Mouse (Mus musculus): Measurements from ENCODE around the gene Iffo2. TPM values are rescaled to one million over a fixed set of nuclear protein-coding genes. Genes with fewer than 3 reads are reported as not detected.

Iffo2 gene
- polyA plus RNA-seq, 1 experiment from 2014 or later: 2.5 TPM

DNA sequence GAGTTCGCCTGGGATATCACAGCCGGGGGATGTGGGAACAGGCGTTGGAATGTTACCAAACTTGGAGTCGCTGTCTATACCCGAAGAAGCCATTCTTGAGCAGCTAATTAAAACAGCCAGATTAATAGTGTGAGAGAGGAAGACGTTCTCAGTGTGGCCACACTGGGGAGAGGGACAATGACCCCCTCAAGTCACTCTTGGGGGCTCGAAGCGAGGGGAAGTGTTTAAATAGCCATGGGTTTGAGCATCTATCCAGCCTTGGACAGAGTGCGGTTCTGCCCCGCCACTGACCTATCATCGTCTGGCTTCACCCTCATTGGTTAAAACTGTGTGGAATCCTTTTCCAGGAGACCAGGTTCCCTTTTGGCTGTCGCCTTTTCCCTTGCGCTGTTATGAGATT is 68.0 kb downstream of the Iffo2 start:
- 27% methylated on average over 13 of the region's 13 CpGs for WGBS
- no peaks in the 10 kb centered on the region for H3K9me3 ChIP-seq (ENCODE audit: control insufficient read depth, low read length)
- H3K4me1 ChIP-seq (replicated peaks; ENCODE audit: control insufficient read depth, insufficient read depth, low read length): peaks cover 27% of the 10 kb centered on the region
- H3K36me3 ChIP-seq (ENCODE audit: control insufficient read depth, insufficient read depth, low read length): no peaks in the 10 kb centered on the region
- DNase-seq (ENCODE audit: low spot score): no peak
- H3K27ac ChIP-seq (ENCODE audit: low read depth, low read length): peak overlapping the region; percentile 57; the same call in 1 of the 2 replicates
- peak overlapping the region; percentile 22; the same call in 1 of the 2 replicates for H3K4me2 ChIP-seq (ENCODE audit: low read depth, low read length, severe bottlenecking)
- no peak overlapping the region for H3K9ac ChIP-seq (ENCODE audit: low read length)
- no peaks in the 10 kb centered on the region for H3K27me3 ChIP-seq (ENCODE audit: control insufficient read depth, insufficient read depth, low read length)
- ATAC-seq (replicated peaks; ENCODE audit: low FRiP score): no peak
- no peak overlapping the region for H3K4me3 ChIP-seq (ENCODE audit: low read depth, low read length)

DNA sequence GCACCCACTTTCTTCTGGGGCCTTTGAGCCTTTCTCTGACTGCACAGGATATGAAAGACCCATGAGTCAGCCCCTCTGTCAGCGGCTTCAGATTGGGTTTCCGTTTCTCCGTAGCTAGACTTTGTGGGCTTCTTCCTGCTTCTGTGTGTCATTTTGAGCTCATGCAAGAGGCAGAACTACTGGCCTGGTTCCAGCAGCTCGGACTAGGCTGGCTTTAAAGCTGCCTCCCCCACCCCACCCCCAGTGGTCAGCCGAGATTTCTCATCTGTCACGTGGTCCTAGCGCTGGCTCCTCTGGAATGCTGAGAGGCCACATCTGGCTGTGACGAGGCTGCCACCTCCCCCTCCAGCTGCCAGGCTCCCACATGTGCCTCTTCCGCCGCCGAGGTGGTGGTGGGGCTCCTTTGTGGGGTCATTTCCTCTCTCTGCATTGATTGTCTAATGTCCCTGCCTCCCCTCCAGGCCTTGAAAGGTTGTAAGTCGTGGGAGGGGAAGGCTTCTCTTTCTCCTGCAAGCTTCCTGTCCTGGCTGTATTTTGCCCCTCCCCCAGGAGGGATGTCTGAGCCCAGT is 68.7 kb downstream of the Iffo2 start:
- ATAC-seq (replicated peaks; ENCODE audit: low FRiP score) (no peak), DNase-seq (ENCODE audit: low spot score) (peak; percentile 88)
- H3K27ac ChIP-seq (ENCODE audit: low read depth, low read length): peak overlapping the region; percentile 57; the same call in 1 of the 2 replicates
- H3K4me1 ChIP-seq (replicated peaks; ENCODE audit: control insufficient read depth, insufficient read depth, low read length): peaks cover 27% of the 10 kb centered on the region
- H3K4me3 ChIP-seq (ENCODE audit: low read depth, low read length): no peak overlapping the region
- peak overlapping the region; percentile 1; the same call in 1 of the 2 replicates for H3K9ac ChIP-seq (ENCODE audit: low read length)
- H3K36me3 ChIP-seq (ENCODE audit: control insufficient read depth, insufficient read depth, low read length): no peaks in the 10 kb centered on the region
- 3% methylated on average over 12 of the region's 12 CpGs for WGBS
- H3K4me2 ChIP-seq (ENCODE audit: low read depth, low read length, severe bottlenecking): peak overlapping the region; percentile 22; the same call in 1 of the 2 replicates
- H3K9me3 ChIP-seq (ENCODE audit: control insufficient read depth, low read length): no peaks in the 10 kb centered on the region
- no peaks in the 10 kb centered on the region for H3K27me3 ChIP-seq (ENCODE audit: control insufficient read depth, insufficient read depth, low read length)

DNA sequence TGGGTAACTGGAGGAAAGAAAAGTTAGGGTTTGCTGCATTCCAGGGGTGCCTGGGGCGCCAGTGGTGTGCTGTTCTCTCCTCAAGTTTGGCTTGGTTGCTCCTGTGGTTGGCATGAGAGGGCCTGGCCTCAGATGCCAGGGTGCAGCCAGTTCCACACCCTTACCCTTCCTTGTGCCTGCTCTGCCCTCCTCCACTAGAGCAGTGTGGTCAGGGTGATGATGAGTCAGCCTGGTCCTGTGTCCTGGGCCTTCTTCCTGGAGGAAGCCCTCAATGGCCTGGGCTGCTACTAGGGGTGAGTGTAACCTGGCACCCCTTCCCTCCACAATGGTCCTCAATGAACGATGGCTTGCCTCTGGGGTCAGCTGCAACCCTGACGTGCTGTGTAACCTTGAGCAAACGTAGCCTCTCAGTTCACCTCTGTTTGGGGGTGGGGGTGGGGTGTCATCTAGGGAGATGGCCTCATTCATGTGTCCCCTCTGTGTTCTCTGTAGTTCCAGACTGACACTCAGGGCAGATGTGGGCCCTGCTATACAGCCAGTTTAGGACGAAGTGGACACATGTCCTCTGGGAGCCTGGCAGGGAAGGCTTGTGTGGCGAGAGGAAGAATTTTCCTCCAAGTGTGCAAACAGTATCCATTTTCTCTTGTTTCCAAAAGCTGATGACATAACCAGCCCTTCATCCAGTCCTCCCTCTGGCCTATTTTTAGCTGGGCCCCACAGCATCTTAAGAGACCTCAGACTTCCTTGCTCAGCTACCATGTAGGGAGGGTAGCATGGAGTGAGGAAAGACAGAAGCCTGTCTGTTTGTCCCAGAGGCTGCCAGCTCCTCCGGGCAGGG is 71.4 kb downstream of the Iffo2 start:
- H3K4me2 ChIP-seq (ENCODE audit: low read depth, low read length, severe bottlenecking): no peak overlapping the region
- no peak overlapping the region for H3K27ac ChIP-seq (ENCODE audit: low read depth, low read length)
- H3K9me3 ChIP-seq (ENCODE audit: control insufficient read depth, low read length): no peaks in the 10 kb centered on the region
- WGBS: 67% methylated on average over 7 of the region's 7 CpGs
- H3K4me3 ChIP-seq (ENCODE audit: low read depth, low read length): no peak overlapping the region
- H3K36me3 ChIP-seq (ENCODE audit: control insufficient read depth, insufficient read depth, low read length): no peaks in the 10 kb centered on the region
- ATAC-seq (replicated peaks; ENCODE audit: low FRiP score): no peak
- DNase-seq (ENCODE audit: low spot score): no peak
- no peak overlapping the region for H3K9ac ChIP-seq (ENCODE audit: low read length)
- H3K27me3 ChIP-seq (ENCODE audit: control insufficient read depth, insufficient read depth, low read length): no peaks in the 10 kb centered on the region
- H3K4me1 ChIP-seq (replicated peaks; ENCODE audit: control insufficient read depth, insufficient read depth, low read length): peaks cover 22% of the 10 kb centered on the region

DNA sequence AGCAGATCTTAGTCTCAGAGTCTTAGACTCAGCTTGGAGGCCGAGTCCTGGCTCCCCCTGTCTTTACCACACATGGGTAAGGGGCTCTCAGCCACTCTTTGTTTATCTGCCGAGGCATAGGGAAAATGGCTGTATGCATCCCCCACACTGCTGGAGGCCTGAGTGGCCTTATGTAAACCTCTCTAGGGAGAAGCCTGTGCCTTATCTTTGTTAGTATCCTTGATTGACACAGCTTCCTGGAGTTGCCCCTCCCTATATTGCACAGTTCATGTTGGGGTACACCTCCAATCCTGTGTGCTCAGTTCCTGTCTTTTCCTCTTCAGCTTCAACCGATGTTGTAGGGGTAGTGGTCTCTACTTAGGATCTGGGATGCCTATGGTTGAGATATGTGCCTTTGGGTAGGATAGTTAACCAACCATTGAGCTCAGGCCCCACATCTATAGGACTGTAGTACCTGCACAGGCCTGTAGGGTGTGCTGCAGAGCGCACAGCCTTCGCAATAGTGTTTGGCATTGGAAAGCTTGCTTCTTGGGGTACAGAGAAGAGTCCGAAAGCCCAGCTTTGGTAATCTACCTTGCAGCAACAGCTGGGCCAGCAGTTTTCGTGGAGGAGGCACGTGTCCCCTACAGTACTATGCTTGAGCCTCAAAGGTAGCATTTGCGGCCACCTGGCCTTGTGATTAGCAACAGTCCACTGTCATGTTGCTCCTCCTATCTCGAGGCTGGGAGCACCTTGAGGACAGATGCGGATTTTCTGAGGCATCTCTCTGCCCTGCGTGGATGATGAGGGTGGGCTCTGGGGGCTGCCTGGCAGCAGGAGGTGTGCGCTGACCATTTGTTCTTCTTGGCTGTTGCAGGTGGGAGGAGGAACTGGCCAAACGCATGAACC is 72.3 kb downstream of the Iffo2 start, which contains the start of gene Gm21969:
Gene Gm21969, plus strand, starts transcription at position 830 of the 888 bp plus-strand sequence.
- peaks cover 13% of the 10 kb centered on the region for H3K4me1 ChIP-seq (replicated peaks; ENCODE audit: control insufficient read depth, insufficient read depth, low read length)

DNA sequence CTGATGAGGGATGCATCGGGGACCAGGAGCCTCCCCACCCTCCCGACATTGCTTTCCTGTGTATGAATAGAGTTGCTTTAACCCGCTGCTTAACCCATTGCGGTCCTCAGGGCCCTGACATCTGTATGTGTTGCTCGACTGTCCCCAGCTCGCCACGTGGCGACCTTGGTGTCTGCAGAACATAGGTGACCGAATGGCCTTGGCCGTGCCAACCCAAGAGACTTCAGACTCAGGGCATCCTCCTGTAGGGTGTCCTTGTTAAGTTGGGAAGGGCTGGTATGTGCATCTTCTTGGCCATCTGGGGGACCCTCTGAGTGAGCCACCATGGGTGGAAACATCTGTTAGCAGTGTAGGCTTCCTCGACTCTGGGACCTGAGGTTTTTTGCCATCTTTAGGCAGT is 74.9 kb downstream of the Iffo2 start:
- ATAC-seq (replicated peaks; ENCODE audit: low FRiP score) (no peak), DNase-seq (ENCODE audit: low spot score) (no peak)
- Histone ChIP-seq H3K9me3 (ENCODE audit: control insufficient read depth, low read length) (no peaks in the 10 kb centered on the region), H3K36me3 (ENCODE audit: control insufficient read depth, insufficient read depth, low read length) (no peaks in the 10 kb centered on the region), H3K4me3 (ENCODE audit: low read depth, low read length) (no peak overlapping the region), H3K27ac (ENCODE audit: low read depth, low read length) (no peak overlapping the region), H3K4me2 (ENCODE audit: low read depth, low read length, severe bottlenecking) (no peak overlapping the region), H3K4me1 (replicated peaks; ENCODE audit: control insufficient read depth, insufficient read depth, low read length) (no peaks in the 10 kb centered on the region), H3K9ac (ENCODE audit: low read length) (no peak overlapping the region), H3K27me3 (ENCODE audit: control insufficient read depth, insufficient read depth, low read length) (no peaks in the 10 kb centered on the region)
- WGBS: 90% methylated on average over 11 of the region's 11 CpGs

More for the DNA sequence above, 72.3 kb downstream of the Iffo2 start, which contains the start of gene Gm21969:
- no peak within 1 kb of the TSS for H3K9ac ChIP-seq (ENCODE audit: low read length)
- no peak within 1 kb of the TSS for H3K4me2 ChIP-seq (ENCODE audit: low read depth, low read length, severe bottlenecking)
- no peak within 1 kb of the TSS for H3K27ac ChIP-seq (ENCODE audit: low read depth, low read length)
- no peak for ATAC-seq (replicated peaks; ENCODE audit: low FRiP score)
- H3K9me3 ChIP-seq (ENCODE audit: control insufficient read depth, low read length): no peaks in the 10 kb centered on the region
- peak; percentile 77 for DNase-seq (ENCODE audit: low spot score)
- H3K36me3 ChIP-seq (ENCODE audit: control insufficient read depth, insufficient read depth, low read length): no peaks in the 10 kb centered on the region
- WGBS: 51% methylated on average over 14 of the region's 14 CpGs
- no peaks in the 10 kb centered on the region for H3K27me3 ChIP-seq (ENCODE audit: control insufficient read depth, insufficient read depth, low read length)
- no peak within 1 kb of the TSS for H3K4me3 ChIP-seq (ENCODE audit: low read depth, low read length)

DNA sequence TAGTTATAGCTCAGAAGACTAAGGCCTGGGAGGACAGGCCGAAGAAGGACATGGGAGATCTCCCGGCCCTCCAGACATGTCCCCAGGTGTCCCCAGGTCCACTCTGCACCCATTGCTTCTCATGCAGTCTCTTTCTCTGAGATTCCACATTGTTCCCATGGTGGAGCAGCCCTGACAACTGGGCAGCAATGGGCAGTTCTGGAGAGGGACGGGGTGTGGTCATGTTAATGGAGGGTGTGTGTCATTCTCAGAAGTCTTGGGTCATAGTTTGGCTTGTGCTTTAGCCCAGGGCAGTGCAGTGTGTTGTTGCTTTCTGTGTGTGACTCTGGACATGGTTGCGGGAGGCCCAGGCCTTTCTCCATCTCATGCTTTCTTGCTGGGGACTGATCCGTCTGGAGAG is 76.4 kb downstream of the Iffo2 start:
- 0 out of 2 replicates have a peak, but pooled peaks cover 2% of the 10 kb centered on the region for H3K4me1 ChIP-seq (replicated peaks; ENCODE audit: control insufficient read depth, insufficient read depth, low read length)
- ATAC-seq (replicated peaks; ENCODE audit: low FRiP score) (no peak), DNase-seq (ENCODE audit: low spot score) (no peak)
- H3K4me3 ChIP-seq (ENCODE audit: low read depth, low read length): no peak overlapping the region
- H3K4me2 ChIP-seq (ENCODE audit: low read depth, low read length, severe bottlenecking): no peak overlapping the region
- H3K9ac ChIP-seq (ENCODE audit: low read length): no peak overlapping the region
- no peaks in the 10 kb centered on the region for H3K36me3 ChIP-seq (ENCODE audit: control insufficient read depth, insufficient read depth, low read length)
- H3K27me3 ChIP-seq (ENCODE audit: control insufficient read depth, insufficient read depth, low read length): no peaks in the 10 kb centered on the region
- H3K9me3 ChIP-seq (ENCODE audit: control insufficient read depth, low read length): no peaks in the 10 kb centered on the region
- no peak overlapping the region for H3K27ac ChIP-seq (ENCODE audit: low read depth, low read length)
- 89% methylated on average over 5 of the region's 5 CpGs for WGBS

DNA sequence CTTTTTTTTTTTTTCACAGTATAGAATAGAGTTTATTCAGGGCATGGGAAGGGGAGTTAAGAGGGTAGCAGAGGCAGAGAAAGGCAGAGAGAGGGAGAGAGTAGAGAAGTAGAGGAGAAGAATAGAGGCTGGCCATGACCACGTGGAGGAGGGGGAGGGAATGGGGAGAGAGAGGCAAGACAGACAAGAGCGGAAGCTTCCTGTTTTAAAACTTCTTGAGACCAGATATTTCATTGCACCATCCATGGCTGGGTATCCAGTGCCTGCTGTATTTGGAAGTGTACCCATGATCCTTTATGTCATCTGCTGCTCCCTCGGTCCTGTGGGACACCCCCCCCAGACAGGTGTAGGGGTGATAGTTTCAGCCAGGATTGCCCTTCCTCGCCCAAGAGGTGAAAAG is 78.6 kb downstream of the Iffo2 start:
- Histone ChIP-seq H3K27ac (ENCODE audit: low read depth, low read length) (no peak overlapping the region), H3K27me3 (ENCODE audit: control insufficient read depth, insufficient read depth, low read length) (no peaks in the 10 kb centered on the region), H3K4me1 (replicated peaks; ENCODE audit: control insufficient read depth, insufficient read depth, low read length) (0 out of 2 replicates have a peak, but pooled peaks cover 2% of the 10 kb centered on the region), H3K4me3 (ENCODE audit: low read depth, low read length) (no peak overlapping the region), H3K9me3 (ENCODE audit: control insufficient read depth, low read length) (no peaks in the 10 kb centered on the region; the same call in 1 of the 2 replicates), H3K4me2 (ENCODE audit: low read depth, low read length, severe bottlenecking) (no peak overlapping the region), H3K9ac (ENCODE audit: low read length) (no peak overlapping the region), H3K36me3 (ENCODE audit: control insufficient read depth, insufficient read depth, low read length) (peaks cover 4% of the 10 kb centered on the region)
- no peak for ATAC-seq (replicated peaks; ENCODE audit: low FRiP score)
- DNase-seq (ENCODE audit: low spot score): no peak
- WGBS: 73% methylated on average over 4 of the region's 4 CpGs

DNA sequence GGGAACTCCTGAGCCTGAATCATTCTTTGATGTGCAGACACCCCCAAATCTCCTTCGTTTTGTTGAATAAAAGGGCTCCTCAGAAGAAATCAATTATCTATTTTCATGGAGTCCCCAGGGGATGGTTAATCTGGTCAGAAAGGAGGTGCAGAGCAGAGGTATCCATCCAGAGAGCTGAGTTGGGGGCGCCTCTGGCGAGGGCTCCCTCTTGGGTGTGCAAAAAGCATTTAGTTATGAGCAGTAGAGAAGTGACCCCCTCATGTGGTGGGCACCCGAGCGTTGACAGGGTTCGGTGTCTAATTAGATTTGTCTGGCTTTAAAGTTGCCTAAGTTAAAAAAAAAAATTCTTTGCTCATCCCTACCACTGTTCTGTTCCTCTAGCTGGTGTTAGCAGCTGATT is 80.6 kb downstream of the Iffo2 start:
- no peak for ATAC-seq (replicated peaks; ENCODE audit: low FRiP score)
- no peak overlapping the region for H3K9ac ChIP-seq (ENCODE audit: low read length)

More for the DNA sequence above, 80.6 kb downstream of the Iffo2 start:
- H3K36me3 ChIP-seq (ENCODE audit: control insufficient read depth, insufficient read depth, low read length): peaks cover 8% of the 10 kb centered on the region
- WGBS: 51% methylated on average over 6 of the region's 6 CpGs
- no peaks in the 10 kb centered on the region; the same call in 1 of the 2 replicates for H3K9me3 ChIP-seq (ENCODE audit: control insufficient read depth, low read length)
- 0 out of 2 replicates have a peak, but pooled peaks cover 2% of the 10 kb centered on the region for H3K4me1 ChIP-seq (replicated peaks; ENCODE audit: control insufficient read depth, insufficient read depth, low read length)
- no peak for DNase-seq (ENCODE audit: low spot score)
- no peak overlapping the region for H3K4me3 ChIP-seq (ENCODE audit: low read depth, low read length)
- H3K4me2 ChIP-seq (ENCODE audit: low read depth, low read length, severe bottlenecking): no peak overlapping the region
- no peak overlapping the region for H3K27ac ChIP-seq (ENCODE audit: low read depth, low read length)
- H3K27me3 ChIP-seq (ENCODE audit: control insufficient read depth, insufficient read depth, low read length): no peaks in the 10 kb centered on the region

Measured in forebrain, embryonic 11.5 days (tissue).